Mouse (Mus musculus) megakaryocyte, embryonic 14.5 days (primary cell): ENCODE measurements around the gene Micu1. TPM values are rescaled to one million over a fixed set of nuclear protein-coding genes. Genes with fewer than 3 reads are reported as not detected.

Source experiments
- H3K27me3 ChIP-seq: replicated peaks from 2 replicates; pipeline ENCODE3; 2012; ENCODE audit warnings: inconsistent platforms
- H3K36me3 ChIP-seq: replicated peaks from 2 replicates; pipeline ENCODE3; 2012; ENCODE audit warnings: low read length, inconsistent platforms, mixed read lengths
- H3K4me1 ChIP-seq: 2 replicates; pipeline ENCODE4 v1.6.1; 2012; ENCODE audit warnings: inconsistent platforms
- H3K4me3 ChIP-seq: replicated peaks from 2 replicates; pipeline ENCODE3; 2012; ENCODE audit warnings: moderate library complexity, mild to moderate bottlenecking, inconsistent platforms
- H3K9me3 ChIP-seq: 2 replicates; pipeline ENCODE4 v1.6.1; 2012; ENCODE audit warnings: inconsistent platforms
- FLI1 ChIP-seq: IDR thresholded peaks from 2 replicates; pipeline ENCODE4 v1.6.1; 2012; ENCODE audit warnings: low read length, inconsistent platforms, mixed read lengths
- GATA1 ChIP-seq: IDR thresholded peaks from 3 replicates; pipeline ENCODE4 v1.6.1; 2012; ENCODE audit warnings: mixed read lengths, low read length, inconsistent platforms, borderline replicate concordance
- polyA plus RNA-seq: library from polyadenylated mRNA; stranded (reverse); fragments of >175 nt; gene quantifications from 2 replicates; pipeline ENCODE4 v1.2.3, GENCODE M21; 2012; ENCODE audit warnings: low replicate concordance; ENCODE audit not compliant: insufficient read depth

Micu1 gene
- polyA plus RNA-seq, 1 experiment = 100 TPM

DNA sequence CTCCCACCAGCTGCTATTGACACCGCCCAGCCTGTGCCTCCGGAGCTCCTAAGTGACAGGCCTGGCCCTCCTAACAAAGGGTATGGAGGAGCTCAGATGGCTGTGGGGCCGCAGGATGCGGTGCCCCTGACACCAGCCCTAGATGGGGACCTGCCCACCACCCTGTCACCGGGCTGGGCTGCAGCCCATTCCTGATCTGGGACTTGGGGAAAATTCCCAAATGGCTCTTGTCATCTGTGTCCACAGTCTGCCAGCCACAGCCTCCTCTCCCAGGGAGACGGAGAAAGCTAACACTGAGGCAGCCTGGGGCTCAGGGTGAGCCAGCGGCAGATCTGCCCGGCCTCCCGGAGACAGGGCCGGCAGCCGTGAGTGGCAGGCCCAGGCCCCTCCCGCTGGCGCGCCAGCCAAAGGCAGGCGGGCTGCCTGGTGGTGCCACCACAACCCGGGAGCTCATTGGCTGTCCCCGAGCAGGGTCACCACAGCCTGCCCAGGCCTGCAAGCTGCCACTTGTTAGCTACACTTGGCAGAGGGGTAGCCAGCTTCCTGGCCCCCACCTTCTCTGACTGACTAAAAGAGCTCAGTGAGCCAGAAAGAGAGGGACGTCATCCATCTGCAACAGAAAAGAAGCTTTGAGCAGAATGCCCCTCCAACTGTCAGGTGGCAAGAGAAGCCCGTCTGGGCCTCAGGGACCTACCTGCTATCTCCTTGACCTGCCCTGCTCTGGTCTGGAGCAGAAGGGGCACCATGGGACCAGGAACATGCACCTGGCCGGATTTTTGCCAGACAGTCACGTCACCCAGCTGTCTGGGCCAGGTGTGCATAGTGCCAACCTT is 197.3 kb downstream of the Micu1 start:
- Histone ChIP-seq H3K9me3 (no peaks in the 10 kb centered on the region), H3K4me1 (peaks cover 98% of the 10 kb centered on the region), H3K36me3 (peaks cover 44% of the 10 kb centered on the region), H3K27me3 (no peaks in the 10 kb centered on the region), H3K4me3 (peak overlapping the region; percentile 88)
- TF ChIP-seq FLI1 (no peak), GATA1 (no peak)

DNA sequence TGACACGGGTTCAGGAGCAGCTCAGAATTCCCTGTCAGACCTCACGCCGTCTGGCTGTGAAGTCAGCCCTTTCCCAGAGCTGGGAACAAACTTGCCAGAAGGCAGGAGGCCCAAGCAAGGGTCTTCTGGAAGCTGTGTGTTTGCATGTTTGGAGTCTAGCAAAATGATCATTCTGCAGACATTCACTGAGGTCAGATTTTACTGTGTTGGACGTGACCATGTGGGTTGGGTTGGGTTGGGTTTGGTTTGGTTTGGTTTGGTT is 197.8 kb downstream of the Micu1 start:
- peaks cover 38% of the 10 kb centered on the region for H3K36me3 ChIP-seq
- no peaks in the 10 kb centered on the region for H3K9me3 ChIP-seq
- no peaks in the 10 kb centered on the region for H3K27me3 ChIP-seq
- H3K4me3 ChIP-seq = peak overlapping the region; percentile 88
- no peak for TF ChIP-seq FLI1
- TF ChIP-seq GATA1 = no peak
- peaks cover 92% of the 10 kb centered on the region for H3K4me1 ChIP-seq

DNA sequence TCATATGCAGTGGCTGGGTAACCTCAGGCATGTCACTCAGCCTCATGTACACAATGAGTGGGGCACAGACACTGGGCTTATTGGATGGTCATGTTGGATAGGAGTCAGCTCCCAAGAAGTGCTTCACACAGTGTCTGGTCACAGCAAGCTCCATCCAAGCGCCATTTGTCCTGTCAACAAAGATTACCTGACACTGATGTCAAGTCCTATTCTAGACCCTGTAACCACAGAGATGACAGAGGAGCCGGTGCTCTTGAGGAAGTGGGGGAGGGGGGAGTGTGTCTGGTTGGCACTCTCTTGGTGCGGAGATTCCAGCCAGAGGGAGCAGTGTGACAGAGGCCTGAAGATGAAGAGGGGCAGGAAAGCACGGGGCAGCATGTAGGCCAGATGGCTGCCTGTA is 198.7 kb downstream of the Micu1 start:
- peaks cover 30% of the 10 kb centered on the region for H3K36me3 ChIP-seq
- TF ChIP-seq FLI1 (no peak), GATA1 (no peak)
- H3K4me1 ChIP-seq = peaks cover 92% of the 10 kb centered on the region

DNA sequence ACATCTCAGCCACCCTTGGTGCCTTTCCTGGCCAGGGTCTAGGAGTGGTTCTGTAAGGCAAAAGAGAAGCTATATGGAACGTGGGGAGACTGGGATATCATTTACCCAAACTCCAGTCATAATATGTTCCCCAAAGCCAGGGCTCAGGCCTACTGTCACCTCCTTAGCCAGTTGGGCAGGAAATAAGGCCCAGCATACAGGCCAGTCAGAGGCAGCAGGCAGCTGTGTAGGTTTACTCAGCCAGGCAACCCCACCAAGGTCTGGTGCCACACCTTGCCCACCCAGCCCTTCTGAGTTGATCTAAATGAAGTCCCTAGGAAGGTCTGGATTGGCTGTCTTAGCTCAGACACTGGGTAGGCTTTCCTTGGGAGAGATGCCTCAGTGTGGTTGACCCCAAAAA is 199.2 kb downstream of the Micu1 start:
- Histone ChIP-seq H3K4me1 (peaks cover 91% of the 10 kb centered on the region), H3K4me3 (peak overlapping the region; percentile 38), H3K27me3 (no peaks in the 10 kb centered on the region), H3K36me3 (peaks cover 25% of the 10 kb centered on the region), H3K9me3 (no peaks in the 10 kb centered on the region)
- no peak for TF ChIP-seq GATA1
- TF ChIP-seq FLI1 = no peak

More for the DNA sequence above, 198.7 kb downstream of the Micu1 start:
- Histone ChIP-seq H3K9me3 (no peaks in the 10 kb centered on the region), H3K27me3 (no peaks in the 10 kb centered on the region), H3K4me3 (peak overlapping the region; percentile 88)

DNA sequence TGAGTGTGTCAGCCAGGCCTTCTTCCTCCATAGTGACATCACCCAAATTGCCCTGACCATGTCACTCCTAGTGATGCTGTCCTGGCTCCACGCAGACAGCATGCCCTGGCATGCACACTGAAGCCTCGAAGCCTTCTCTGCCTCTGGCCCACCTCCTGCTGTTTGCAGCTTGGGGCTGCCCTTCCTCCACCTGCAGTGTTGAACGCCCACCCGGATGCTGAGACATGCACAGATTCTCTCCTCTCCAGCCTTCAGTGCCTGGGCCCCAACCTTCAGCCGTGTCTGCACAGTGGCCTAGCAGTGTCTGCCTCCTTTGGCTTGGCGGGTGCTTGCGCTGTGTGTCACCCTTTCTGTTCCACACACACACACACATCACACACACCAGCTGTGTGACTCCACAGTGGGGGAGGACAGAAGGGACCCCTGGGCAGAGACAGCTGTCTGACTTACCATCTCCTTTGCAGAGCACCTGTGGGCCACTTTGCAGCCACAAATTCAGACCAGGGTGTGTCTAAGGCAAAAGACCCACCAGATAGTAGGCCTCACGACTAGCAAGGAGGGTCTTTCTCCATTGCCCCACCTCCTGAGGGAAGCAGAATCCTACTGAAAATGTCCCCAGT is 199.8 kb downstream of the Micu1 start:
- H3K9me3 ChIP-seq = no peaks in the 10 kb centered on the region
- TF ChIP-seq FLI1 (no peak), GATA1 (no peak)
- no peak overlapping the region for H3K4me3 ChIP-seq
- no peaks in the 10 kb centered on the region for H3K27me3 ChIP-seq
- H3K36me3 ChIP-seq = peaks cover 18% of the 10 kb centered on the region
- H3K4me1 ChIP-seq = peaks cover 91% of the 10 kb centered on the region

DNA sequence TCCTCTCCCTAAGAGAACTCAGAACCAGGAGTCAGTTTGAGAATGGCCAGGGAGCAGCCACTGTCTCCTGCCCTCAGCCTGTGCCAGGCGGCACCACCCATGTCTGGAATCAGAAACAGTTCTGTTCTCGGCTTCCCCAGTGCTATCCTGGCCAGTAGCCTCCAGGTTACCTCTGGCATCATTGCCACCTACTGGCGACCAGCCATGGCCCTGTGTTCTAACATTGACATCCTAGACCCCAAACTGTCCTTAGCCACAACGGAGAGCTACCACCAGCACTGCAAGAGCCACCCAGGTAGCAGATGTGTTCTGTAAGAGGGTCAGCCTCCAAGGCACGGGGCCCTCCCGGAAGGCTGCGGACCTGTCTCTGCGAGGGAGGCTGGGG is 200.3 kb downstream of the Micu1 start:
- no peaks in the 10 kb centered on the region for H3K27me3 ChIP-seq
- H3K36me3 ChIP-seq = peaks cover 13% of the 10 kb centered on the region
- no peaks in the 10 kb centered on the region for H3K9me3 ChIP-seq
- TF ChIP-seq GATA1 (no peak), FLI1 (no peak)
- no peak overlapping the region for H3K4me3 ChIP-seq
- H3K4me1 ChIP-seq = peaks cover 91% of the 10 kb centered on the region

DNA sequence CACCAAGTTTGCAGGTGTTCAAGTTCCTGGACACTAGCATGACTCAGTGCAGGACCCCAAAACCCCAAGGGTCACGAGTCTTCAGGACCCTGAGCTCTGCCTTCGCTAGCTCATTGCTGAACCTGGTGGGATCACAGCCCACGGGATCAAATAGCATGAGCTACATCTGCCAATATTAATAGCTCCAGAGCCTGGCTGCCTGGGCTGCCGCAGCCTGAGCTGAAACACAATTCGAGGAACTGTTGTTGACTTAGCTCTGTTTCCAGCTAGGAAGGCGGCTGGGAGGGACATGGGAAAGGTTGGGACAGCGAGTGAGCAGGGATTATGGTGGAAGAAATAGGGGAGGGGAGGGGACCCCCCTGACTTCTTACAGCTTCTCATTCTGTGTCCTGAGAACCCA is 200.9 kb downstream of the Micu1 start:
- H3K36me3 ChIP-seq = peaks cover 8% of the 10 kb centered on the region
- no peaks in the 10 kb centered on the region for H3K9me3 ChIP-seq
- H3K4me3 ChIP-seq = no peak overlapping the region
- no peak for TF ChIP-seq GATA1
- TF ChIP-seq FLI1 = no peak
- H3K27me3 ChIP-seq = no peaks in the 10 kb centered on the region
- H3K4me1 ChIP-seq = peaks cover 91% of the 10 kb centered on the region

DNA sequence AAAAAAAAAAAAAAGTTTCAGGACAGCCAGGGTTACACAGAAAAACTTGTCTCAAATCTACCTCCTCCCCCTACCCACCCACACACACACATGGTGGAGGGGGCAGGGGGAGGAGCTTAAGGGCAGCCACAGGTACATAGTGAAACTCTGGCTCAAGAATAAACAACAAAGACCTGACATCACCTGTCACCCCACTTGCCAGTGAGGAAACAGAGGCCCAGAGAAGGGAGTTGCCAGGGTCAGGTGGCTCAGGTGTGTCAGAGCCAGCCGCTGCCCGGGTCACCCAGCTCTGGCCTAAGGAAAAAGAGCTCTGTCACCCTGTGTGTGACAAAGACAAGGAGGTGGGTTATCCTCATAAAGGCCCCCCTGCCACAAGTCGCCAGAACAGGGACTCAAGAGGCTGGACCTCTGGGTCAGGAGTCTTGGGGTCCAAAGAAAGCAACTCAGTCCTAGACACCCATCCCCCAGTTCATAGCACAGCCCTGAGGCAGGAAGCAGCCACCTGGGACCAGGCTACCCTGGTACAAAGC is 204.9 kb downstream of the Micu1 start:
- peaks cover 88% of the 10 kb centered on the region for H3K4me1 ChIP-seq
- H3K27me3 ChIP-seq = no peaks in the 10 kb centered on the region
- H3K4me3 ChIP-seq = no peak overlapping the region
- no peaks in the 10 kb centered on the region for H3K36me3 ChIP-seq
- H3K9me3 ChIP-seq = no peaks in the 10 kb centered on the region
- no peak for TF ChIP-seq FLI1
- no peak for TF ChIP-seq GATA1

DNA sequence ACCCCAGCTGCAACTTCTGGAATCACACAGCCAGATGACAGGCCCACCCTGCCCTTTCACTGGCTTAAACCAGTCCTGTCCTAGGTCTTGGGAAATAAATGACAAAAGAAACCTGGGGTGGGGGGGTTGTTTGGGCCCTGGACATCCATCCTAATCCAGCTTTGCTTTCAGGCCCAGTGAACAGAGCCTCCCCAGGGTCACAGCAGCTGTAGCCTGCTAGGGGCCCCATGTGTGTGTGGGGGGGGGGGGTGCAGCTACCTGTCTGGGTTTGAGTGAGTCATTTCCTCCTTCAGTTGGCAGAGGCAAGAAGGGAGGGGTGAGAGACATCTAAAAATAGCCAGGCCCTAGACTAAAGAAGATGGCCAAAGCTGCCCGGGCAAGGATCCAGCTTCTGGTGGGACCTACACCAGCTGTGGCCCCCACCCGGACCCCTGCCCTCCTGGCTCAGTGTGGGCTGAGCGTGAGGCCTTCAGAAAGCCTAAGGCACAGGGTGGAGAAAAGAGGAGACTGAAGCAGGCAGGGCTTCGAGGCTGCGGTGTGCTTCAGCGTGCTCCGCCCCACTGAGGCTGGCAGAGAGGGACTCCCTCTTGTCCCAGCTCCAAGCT is 205.5 kb downstream of the Micu1 start:
- Histone ChIP-seq H3K27me3 (no peaks in the 10 kb centered on the region), H3K4me3 (peak overlapping the region; percentile 89), H3K4me1 (peaks cover 81% of the 10 kb centered on the region)

DNA sequence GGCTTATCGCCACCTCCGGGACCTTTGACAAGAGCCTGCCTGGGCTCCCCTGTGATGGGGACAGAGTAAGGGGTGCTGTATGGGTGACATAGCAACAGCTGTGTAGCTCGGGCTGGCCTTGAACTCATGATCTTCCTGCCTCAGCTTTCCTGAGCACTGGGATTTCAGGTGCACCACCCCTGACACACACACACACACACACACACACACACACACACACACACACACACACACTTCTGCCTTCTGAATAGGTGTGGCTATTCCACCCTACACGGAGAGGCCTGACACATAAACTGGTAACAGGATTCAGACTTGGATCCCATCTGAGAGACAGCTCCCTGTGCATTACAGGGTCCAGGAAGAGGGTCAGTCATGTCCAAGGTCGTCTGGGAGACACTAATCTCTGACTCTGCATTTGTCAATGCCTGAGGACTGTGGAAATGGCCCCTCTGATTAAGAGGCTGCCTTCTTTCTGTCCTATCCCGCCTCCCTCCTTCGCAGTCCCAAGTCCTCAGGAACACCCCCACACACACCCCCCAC is 206.6 kb downstream of the Micu1 start:
- Histone ChIP-seq H3K4me1 (peaks cover 71% of the 10 kb centered on the region), H3K27me3 (no peaks in the 10 kb centered on the region), H3K4me3 (peak overlapping the region; percentile 89), H3K9me3 (no peaks in the 10 kb centered on the region), H3K36me3 (no peaks in the 10 kb centered on the region)
- TF ChIP-seq FLI1 (no peak), GATA1 (no peak)

More for the DNA sequence above, 205.5 kb downstream of the Micu1 start:
- TF ChIP-seq FLI1 (no peak), GATA1 (no peak)
- Histone ChIP-seq H3K36me3 (no peaks in the 10 kb centered on the region), H3K9me3 (no peaks in the 10 kb centered on the region)
